Mouse (Mus musculus) left cerebral cortex, postnatal 10 days (tissue): Measurements from ENCODE around the gene Sec1. TPM values are rescaled to one million over a fixed set of nuclear protein-coding genes. Genes with fewer than 3 reads are reported as not detected.

Experiments used
- DNase-seq, 2 experiments: peaks; one replicate each; pipeline ENCODE4 v3.0.0; 2021 to 2022; ENCODE audit warnings: low spot score in 2 of 2, mixed read lengths in 1 of 2; ENCODE audit errors: extremely low spot score in 1 of 2
- intact Hi-C: fragments of 180-260 bp; cut with DNase I; formaldehyde crosslinking; loops from one replicate; pipeline ENCODE4 v1.15.1; 2025
- total RNA-seq, 2 experiments: library from RNA; stranded (reverse); gene quantifications; 2 replicates each; pipeline ENCODE4 v1.2.3; 2021

Sec1 gene
- total RNA-seq, 2 experiments from 2014 or later: 0.34 to 0.39 TPM

DNA sequence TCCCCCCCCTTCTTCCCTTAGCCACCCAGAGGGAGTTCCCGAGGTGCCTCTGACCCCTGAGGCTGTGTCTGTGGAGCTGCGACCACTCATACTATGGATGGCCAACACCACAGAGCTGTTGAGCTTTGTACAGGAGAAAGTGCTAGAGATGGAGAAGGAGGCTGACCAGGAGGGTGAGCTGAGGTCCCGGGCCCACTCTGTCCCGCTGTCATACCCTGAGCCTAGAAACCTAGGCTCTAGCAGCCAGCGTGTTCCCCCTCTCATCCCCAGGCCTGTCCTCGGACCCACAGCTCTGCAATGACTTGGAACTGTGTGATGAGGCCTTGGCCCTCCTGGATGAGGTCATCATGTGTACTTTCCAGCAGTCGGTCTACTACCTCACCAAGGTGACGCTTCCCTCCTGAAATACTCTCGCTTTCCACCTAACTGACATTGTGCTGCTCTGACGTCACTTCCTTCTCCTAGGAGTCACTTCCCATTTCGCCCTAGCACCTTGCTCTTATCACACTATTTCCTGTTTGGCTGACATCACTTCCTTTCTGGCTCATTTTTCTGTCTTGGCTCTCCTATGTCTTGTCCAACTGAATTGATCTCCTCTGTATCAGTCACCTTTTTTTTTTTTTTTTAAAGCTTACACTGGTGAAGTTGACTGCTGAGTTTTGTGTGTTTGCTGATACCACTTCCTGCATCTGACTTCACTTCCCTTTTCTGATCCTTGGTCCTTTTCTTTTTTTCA is 59.1 kb downstream of the Sec1 start:
- intact Hi-C loops: no loop called here
- no peak for DNase-seq

DNA sequence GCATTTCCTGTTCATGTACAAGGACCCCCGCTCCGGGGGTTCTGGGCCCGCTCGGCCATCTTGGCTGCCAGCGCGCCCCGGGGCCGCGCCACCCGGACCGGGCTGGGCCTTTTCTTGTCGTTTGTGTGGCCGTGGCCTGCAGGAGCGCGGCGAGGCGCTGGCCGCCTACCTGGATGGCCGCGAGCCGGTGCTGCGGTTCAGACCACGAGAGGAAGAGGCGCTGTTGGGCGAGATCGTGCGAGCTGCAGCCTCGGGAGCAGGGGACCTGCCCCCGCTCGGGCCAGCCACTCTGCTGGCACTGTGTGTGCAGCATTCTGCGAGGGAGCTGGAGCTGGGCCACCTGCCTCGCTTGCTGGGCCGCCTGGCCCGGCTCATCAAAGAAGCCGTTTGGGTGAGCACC is 61.7 kb downstream of the Sec1 start:
- intact Hi-C loops: no loop called here
- DNase-seq: peak in 1 of 2 experiments; percentile 61

DNA sequence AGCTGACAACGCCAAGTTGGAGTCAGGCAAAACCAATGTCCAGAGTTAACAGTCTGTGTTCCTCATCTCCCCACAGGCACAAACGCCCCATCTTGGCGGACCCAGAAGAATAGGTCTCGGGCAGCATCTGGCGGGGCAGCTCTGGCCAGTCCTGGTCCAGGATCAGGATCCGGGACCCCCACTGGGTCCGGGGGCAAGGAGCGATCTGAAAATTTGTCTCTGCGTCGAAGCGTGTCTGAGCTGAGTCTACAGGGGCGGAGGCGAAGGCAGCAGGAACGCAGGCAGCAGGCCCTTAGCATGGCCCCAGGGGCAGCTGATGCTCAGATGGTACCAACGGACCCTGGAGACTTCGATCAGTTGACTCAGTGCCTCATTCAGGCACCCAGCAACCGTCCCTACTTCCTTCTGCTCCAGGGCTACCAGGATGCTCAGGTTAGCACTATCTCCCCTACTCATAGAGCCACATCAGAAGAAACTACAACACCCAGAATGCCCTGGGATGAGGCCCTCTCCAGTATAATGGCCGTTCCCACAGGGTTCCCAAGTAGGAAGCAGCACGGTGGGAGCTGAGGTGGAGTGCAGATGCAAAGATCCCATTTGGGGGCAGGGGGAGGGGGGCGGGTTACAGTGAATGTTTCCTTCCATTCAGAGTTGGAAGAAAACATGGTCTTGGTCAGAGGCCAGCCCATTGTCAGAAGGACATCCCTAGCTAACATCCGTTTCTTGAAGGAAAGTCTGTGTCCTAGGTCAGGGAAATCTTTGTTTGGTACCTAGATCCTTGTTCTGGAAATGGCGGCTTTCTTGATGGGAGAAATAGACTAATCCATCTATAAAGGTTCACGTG is 63.9 kb downstream of the Sec1 start:
- no peak for DNase-seq
- intact Hi-C loops: no loop called here

- DNase-seq: peak; percentile 65 to 95
- intact Hi-C loops: loop anchor here (5.0 kb wide), 1 partner anchor 54 kb away; the partner anchor contains the start of gene Ntn5
Observed at GRCm38 (mm10) chr7:45628364-45629294, 65.6 kb downstream of the Sec1 start.

Other genes starting within 250 kb of the Sec1 start
- gene Ftl1, start 234.5 kb downstream of the Sec1 start, total RNA-seq: 100 to 1,000 TPM; 445 to 456 TPM
- gene Bax, start 227.5 kb downstream of the Sec1 start, total RNA-seq: 10 to 100 TPM; 86.0 to 93.8 TPM
- not detected for gene Tulp2, start 212.5 kb downstream of the Sec1 start, total RNA-seq
- not detected for gene Gm45808, start 207.6 kb downstream of the Sec1 start, total RNA-seq
- gene Dhdh, start 205.6 kb downstream of the Sec1 start, total RNA-seq: 1 to 10 TPM; 3.0 to 3.1 TPM
- gene Nucb1, start 184.0 kb downstream of the Sec1 start, total RNA-seq: 100 to 1,000 TPM; 114 to 127 TPM
- gene Ppp1r15a, start 168.1 kb downstream of the Sec1 start, total RNA-seq: 10 to 100 TPM; 25.5 to 28.5 TPM
- gene Plekha4, start 168.1 kb downstream of the Sec1 start, total RNA-seq: 1 to 10 TPM; 1.3 to 2.7 TPM
- under 1 TPM in 1 of 2 experiments, not detected in 1; 0.93 TPM for gene Hsd17b14, start 139.5 kb downstream of the Sec1 start, total RNA-seq
- gene Bcat2, start 124.2 kb downstream of the Sec1 start, total RNA-seq: 10 to 100 TPM; 20.9 to 21.8 TPM
- not detected for gene Fgf21, start 78.9 kb downstream of the Sec1 start, total RNA-seq
- under 1 TPM; 0.13 to 0.30 TPM for gene Fut1, start 77.1 kb downstream of the Sec1 start, total RNA-seq
- gene Izumo1, start 72.6 kb downstream of the Sec1 start, total RNA-seq: not detected
- 10 to 100 TPM; 15.1 to 15.8 TPM for gene Rasip1, start 66.9 kb downstream of the Sec1 start, total RNA-seq
- gene Mamstr, start 54.4 kb downstream of the Sec1 start, total RNA-seq: 1 to 10 TPM; 1.2 to 2.2 TPM
- under 1 TPM; 0.18 to 0.24 TPM for gene Fut2, start 28.0 kb downstream of the Sec1 start, total RNA-seq
- gene Ntn5, start 10.4 kb downstream of the Sec1 start, total RNA-seq: under 1 TPM; 0.45 to 0.47 TPM
- gene Car11, start 5.4 kb upstream of the Sec1 start, total RNA-seq: 100 to 1,000 TPM; 152 to 154 TPM
- gene Dbp, start 10.7 kb upstream of the Sec1 start, total RNA-seq: 10 to 100 TPM; 40.9 to 51.0 TPM
- 100 to 1,000 TPM; 437 to 456 TPM for gene Rpl18, start 21.1 kb upstream of the Sec1 start, total RNA-seq
- gene Sphk2, start 23.6 kb upstream of the Sec1 start, total RNA-seq: 10 to 100 TPM; 23.0 to 24.6 TPM
- gene Fam83e, start 26.8 kb upstream of the Sec1 start, total RNA-seq: under 1 TPM; 0.26 to 0.39 TPM
- gene Spaca4, start 31.4 kb upstream of the Sec1 start, total RNA-seq: not detected
- gene Lmtk3, start 89.3 kb upstream of the Sec1 start, total RNA-seq: 100 to 1,000 TPM; 268 to 281 TPM
- gene Sult2b1, start 90.3 kb upstream of the Sec1 start, total RNA-seq: 10 to 100 TPM in 1 of 2 experiments, 1 to 10 TPM in 1; 9.7 to 11.5 TPM
- gene Cyth2, start 120.2 kb upstream of the Sec1 start, total RNA-seq: 100 to 1,000 TPM; 229 to 242 TPM
- 1 to 10 TPM; 1.6 to 1.8 TPM for gene Kcnj14, start 130.4 kb upstream of the Sec1 start, total RNA-seq
- 10 to 100 TPM; 27.5 to 29.2 TPM for gene Grwd1, start 136.5 kb upstream of the Sec1 start, total RNA-seq
- gene Kdelr1, start 178.4 kb upstream of the Sec1 start, total RNA-seq: 100 to 1,000 TPM; 101 to 103 TPM
- 10 to 100 TPM; 35.6 to 36.4 TPM for gene Grin2d, start 184.0 kb upstream of the Sec1 start, total RNA-seq
- not detected for gene Syngr4, start 202.3 kb upstream of the Sec1 start, total RNA-seq
- 10 to 100 TPM; 17.9 to 22.8 TPM for gene Tmem143, start 202.5 kb upstream of the Sec1 start, total RNA-seq
- 1 to 10 TPM; 4.6 to 6.7 TPM for gene Emp3, start 227.0 kb upstream of the Sec1 start, total RNA-seq
- gene Ccdc114, start 229.7 kb upstream of the Sec1 start, total RNA-seq: 1 to 10 TPM; 1.4 to 1.5 TPM